Mouse (Mus musculus): ENCODE measurements around the gene Kcng4. TPM values are rescaled to one million over a fixed set of nuclear protein-coding genes. Genes with fewer than 3 reads are reported as not detected.

Kcng4 gene
- total RNA-seq, 2 experiments from 2014 or later = 0.42 to 0.79 TPM

GRCm38 (mm10) chr8:119615096-119615495 lies 20.4 kb downstream of the Kcng4 start:
- DNase-seq = no peak

GRCm38 (mm10) chr8:119612471-119612870 lies 23.0 kb downstream of the Kcng4 start, which contains the start of gene Adad2:
TSS of gene Adad2 (plus strand) at chr8:119612747.
- no peak for DNase-seq

DNA sequence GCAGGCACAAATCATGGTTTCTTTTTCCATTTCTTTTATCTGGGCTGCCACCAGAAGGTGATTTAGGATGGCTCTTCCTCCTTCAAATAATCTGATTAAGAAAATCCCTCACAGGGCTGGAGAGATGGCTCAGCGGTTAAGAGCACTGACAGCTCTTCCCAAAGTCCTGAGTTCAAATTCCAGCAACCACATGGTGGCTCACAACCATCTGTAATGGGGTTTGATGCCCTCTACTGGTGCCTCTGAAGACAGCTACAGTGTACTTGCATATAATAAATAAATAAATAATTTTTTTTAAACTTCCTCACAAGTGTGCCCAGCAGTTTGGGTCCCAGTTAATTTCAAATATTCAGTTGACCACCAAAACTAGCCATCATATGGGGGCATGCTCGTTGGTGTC lies 29.3 kb downstream of the Kcng4 start:
- DNase-seq = no peak

DNA sequence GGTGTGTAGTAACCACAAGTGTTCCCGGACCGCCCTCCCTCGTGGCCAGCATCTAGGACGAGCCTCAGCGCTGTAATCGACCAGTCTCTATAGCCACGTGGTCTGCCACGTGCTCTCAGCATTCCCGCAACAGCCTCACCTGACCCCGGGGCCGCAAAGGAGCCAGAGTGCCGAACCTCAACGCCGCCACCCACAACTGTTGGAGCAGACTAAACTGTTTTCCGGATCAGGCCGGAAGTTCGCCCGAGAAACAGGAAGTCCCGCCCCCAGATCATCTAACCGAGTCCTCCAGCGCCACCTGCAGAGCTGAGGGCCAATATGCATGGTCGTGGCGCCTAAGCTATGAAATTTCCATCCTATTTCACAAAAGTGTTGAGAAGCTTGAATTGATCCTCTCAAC lies 30.5 kb downstream of the Kcng4 start, which contains the start of gene Taf1c:
Gene Taf1c (minus strand): TSS at position 227 of the 400 bp plus-strand sequence.
- peak; percentile 95 for DNase-seq

DNA sequence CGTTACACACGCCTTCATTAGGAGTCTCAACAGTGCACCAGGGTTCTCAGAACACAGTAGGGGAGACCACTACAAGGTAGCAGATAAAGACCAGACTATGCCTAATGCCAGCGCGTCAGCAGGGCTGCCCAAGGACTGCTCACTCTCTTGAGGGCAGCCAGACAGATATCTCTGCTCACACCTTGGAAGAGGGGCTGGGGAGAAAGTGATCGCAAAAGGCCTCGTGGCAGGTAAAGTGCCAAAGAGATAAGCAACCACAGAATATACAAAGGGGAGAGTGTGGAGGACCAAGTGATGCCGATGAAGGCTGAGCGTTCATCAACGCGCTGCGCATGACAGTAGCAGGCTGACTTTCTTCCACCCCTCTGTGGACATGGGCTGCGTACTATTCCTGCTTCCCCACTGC lies 31.1 kb downstream of the Kcng4 start:
- no peak for DNase-seq

DNA sequence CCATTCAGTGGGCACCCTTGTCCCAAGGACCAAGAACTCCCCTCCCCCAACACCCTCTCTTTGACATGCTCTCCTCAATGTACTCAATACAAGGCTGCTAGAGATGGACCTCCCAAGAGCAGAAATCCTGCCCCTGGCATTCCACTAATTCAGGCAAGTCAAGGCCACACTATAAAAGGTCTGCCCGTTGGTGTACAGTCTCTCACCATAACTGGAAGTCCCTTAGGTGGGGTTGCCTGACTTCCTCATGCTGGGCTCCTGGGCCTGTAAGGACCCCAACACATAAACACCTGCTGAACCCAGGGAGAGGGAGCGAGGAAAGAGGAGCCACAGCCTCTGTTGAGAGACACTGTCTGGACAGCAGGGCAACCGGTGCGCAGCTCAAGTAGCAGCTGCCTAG lies 31.7 kb downstream of the Kcng4 start:
- DNase-seq = peak; percentile 29

DNA sequence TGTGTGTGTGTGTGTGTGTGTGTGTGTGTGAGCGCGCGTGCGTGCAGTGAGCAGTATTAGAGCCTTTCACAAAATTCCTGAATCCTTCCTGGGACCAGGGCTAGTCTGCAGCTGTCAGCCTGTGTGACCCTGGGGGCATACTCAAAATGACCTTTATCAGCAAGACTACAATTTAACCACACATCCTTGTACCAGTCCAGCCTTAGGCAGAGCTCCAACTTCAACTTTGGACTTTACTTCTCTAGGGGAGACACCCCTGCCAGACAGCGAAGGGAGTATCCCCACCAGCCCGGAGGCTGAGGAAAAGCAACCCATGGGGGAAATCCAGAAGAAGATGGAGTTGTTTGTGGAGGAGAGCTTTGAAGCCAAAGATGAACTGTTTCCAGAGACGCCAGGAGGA lies 44.0 kb downstream of the Kcng4 start:
- no peak for DNase-seq

DNA sequence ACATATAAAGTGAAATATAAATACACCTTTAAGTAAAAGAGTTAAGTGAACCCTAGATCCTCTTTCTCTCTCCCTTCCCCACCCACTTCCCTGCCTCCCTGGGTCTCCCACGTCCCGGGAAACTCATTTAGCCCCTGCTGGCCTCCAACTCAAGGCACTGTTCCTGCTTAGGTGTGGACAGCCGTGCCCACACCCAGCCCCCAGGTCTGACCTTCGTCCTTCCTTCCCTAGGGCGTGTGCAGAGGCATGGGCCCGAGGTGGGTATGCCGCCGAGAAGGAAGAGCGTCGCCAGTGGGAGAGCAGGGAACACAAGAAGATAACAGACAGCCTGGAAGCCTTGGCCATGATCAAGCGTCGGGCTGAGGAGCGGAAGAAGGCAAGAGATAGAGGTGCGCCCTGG lies 45.1 kb downstream of the Kcng4 start:
- no peak for DNase-seq

GRCm38 (mm10) chr8:119588844-119589243 lies 46.6 kb downstream of the Kcng4 start:
- no peak for DNase-seq

DNA sequence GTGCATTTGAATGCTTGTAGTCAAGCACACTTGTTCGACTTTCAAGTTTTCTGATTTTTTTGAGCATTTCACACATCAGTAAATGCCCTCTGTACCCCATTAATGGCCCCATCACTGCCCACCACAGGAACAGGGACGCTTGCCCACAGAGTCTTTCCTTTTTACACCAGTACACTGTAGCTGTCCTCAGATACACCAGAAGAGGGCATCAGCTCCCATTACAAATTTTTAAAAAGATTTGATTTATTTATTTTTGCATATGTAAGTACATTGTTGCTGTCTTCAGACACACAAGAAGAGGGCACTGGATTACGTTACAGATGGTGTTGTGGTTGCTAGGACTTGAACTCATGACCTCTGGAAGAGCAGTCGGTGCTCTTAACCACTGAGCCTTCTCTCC lies 47.2 kb downstream of the Kcng4 start:
- no peak for DNase-seq

DNA sequence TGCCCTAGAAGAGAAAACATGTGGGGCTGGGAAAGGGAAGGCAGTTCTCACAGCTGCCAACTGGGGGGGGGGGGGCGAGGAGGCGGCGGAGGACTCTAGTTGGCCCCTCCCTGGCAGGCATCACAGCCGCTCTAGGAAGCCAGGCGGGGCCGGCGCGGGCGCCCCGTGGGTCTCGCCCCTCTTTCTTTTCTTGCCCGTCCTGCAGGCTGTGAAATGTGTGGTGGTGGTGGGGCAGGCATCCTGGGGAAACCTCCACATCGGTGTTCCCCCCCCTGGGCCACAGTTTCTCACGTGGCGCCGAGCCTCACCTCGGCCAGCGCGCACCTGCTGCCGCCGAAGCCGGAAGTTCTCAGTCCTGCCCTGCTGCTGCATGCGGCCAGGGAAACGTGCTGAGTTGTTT lies 49.6 kb downstream of the Kcng4 start:
- no peak for DNase-seq

- no peak for DNase-seq
These were observed 54.9 kb downstream of the Kcng4 start for GRCm38 (mm10) chr8:119580441-119581161.

DNA sequence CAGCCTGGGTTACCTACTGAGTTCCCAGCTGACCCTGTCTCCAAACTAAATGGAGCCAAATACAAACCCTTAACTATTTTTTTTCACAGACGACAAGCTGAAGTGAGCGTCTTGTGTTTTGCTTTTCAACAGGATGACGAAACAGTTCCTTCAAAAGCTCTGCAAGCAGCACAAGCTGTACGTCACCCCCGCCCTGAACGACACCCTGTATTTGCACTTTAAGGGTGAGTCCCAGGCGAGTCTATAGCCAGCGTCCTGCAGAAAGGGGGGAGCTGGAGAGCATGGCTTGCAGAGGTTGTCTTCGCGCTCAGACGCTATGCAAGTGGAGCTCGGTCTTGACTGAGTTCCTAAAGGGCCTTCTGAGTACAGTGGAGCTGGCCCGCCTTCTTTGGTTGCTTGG lies 56.4 kb downstream of the Kcng4 start:
- DNase-seq = no peak

DNA sequence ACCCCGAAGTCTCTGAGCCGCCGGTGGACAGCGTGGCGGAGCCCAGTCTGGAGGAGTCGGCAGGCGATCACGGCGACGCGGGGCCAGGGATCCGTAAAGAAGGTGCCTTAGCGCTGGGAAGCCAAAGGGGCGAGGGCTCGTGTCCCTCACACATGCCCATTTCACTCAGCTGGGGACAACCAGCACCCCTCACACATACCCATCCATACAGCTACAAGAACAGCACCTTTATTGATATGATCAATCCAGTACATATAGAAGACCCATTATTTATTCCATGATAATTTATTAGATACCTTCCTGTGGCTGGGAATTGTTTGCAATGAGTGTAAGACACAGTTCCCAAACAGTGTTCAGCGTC lies 60.1 kb downstream of the Kcng4 start:
- DNase-seq = no peak

DNA sequence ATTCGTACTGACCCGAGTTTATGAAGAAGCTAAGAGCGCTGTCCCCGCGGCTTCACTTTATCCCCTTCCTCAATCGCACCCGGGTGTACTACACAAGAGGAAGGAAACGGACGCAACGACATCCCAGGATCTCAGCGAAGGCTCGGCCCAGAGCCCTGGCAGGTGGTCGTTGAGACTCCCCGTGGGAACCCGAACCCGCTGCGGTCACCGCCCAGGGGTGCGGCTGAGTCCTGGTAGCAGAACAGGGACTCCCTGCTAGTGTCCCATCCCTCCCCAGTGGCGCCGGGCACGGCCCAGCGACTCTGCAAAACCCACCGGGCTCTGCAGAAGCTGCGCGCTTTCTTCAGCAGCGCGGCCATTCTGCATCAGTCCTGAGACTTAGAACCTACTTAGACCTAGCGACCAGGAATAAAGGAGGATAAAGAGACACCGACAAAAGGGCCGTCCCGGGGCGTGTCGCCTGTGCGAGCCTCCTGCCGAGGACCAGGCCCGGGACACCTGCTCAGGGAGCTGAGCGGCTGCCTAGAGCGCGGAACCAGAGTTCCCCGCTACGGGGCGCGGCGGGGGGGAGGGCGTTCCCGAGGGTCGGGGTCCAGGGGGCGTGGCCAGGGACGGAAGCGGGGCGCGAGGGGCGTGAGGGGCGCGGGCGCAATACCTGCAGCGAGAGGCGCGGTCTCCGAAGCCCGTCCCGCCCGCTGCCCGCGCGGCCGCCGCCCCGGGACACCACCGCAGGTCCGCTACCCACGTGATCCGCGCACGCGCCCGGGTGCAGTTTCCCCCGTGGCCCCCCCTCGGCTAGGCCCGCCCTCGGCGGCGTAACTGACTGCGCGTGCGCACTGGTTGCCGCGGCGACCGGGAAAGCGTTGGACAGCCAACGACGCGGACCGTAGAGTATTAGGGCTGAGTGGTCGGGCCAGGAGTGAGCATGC lies 60.8 kb downstream of the Kcng4 start, which contains the start of the genes Hsdl1 and Dnaaf1:
Gene Hsdl1 (minus strand): TSS at position 747 of the 929 bp plus-strand sequence.
Gene Dnaaf1 (plus strand): TSS at position 799 of the 929 bp plus-strand sequence.
- DNase-seq = peak; percentile 99

Other genes starting within 250 kb of the Kcng4 start
- gene Mlycd, start 240.8 kb downstream of the Kcng4 start, total RNA-seq (2021) = 10 to 100 TPM; 69.7 to 86.6 TPM
- gene Osgin1, start 201.6 kb downstream of the Kcng4 start, total RNA-seq (2021) = 10 to 100 TPM; 72.1 to 81.4 TPM
- 10 to 100 TPM in 1 of 2 experiments, 1 to 10 TPM in 1; 9.4 to 11.9 TPM for gene Necab2, start 189.0 kb downstream of the Kcng4 start, total RNA-seq (2021)
- not detected for gene Slc38a8, start 134.0 kb downstream of the Kcng4 start, total RNA-seq (2021)
- 100 to 1,000 TPM; 103 to 114 TPM for gene Mbtps1, start 76.9 kb downstream of the Kcng4 start, total RNA-seq (2021)
- 10 to 100 TPM; 24.8 to 28.0 TPM for gene Hsdl1, start 60.5 kb downstream of the Kcng4 start, total RNA-seq (2021)
- gene Dnaaf1, start 60.4 kb downstream of the Kcng4 start, total RNA-seq (2021) = not detected
- gene Taf1c, start 30.5 kb downstream of the Kcng4 start, total RNA-seq (2021) = 10 to 100 TPM; 10.1 to 13.0 TPM
- gene Adad2, start 22.9 kb downstream of the Kcng4 start, total RNA-seq (2021) = not detected
- 10 to 100 TPM; 15.4 to 17.4 TPM for gene Wfdc1, start 30.7 kb upstream of the Kcng4 start, total RNA-seq (2021)
- gene Atp2c2, start 64.3 kb upstream of the Kcng4 start, total RNA-seq (2021) = under 1 TPM; 0.12 to 0.39 TPM
- gene Tldc1, start 142.7 kb upstream of the Kcng4 start, total RNA-seq (2021) = 10 to 100 TPM in 1 of 2 experiments, 1 to 10 TPM in 1; 8.7 to 12.0 TPM
- 10 to 100 TPM; 68.0 to 77.5 TPM for gene Cotl1, start 204.9 kb upstream of the Kcng4 start, total RNA-seq (2021)
- gene Klhl36, start 226.6 kb upstream of the Kcng4 start, total RNA-seq (2021) = 10 to 100 TPM in 1 of 2 experiments, 1 to 10 TPM in 1; 7.3 to 11.2 TPM

Data from adrenal gland, postnatal 10 days (tissue).